Mouse (Mus musculus) hindbrain, embryonic 10.5 days (tissue): ENCODE measurements around the gene Chchd3. TPM values are rescaled to one million over a fixed set of nuclear protein-coding genes. Genes with fewer than 3 reads are reported as not detected.

Experiments
- DNase-seq: peaks from one replicate; pipeline ENCODE4 v3.0.0-alpha.2; 2017; ENCODE audit warnings: low spot score
- H3K27ac ChIP-seq: fragments of 300-500 bp; sonication (generic); 2 replicates; pipeline ENCODE4 v1.5.1; 2016; ENCODE audit warnings: mild to moderate bottlenecking, moderate library complexity
- H3K27me3 ChIP-seq: fragments of 300-500 bp; sonication (generic); 2 replicates; pipeline ENCODE4 v1.6.1; 2016; ENCODE audit warnings: mild to moderate bottlenecking; ENCODE audit not compliant: poor library complexity, insufficient read depth, severe bottlenecking
- H3K36me3 ChIP-seq: fragments of 300-500 bp; sonication (generic); 2 replicates; pipeline ENCODE4 v1.6.1; 2016; ENCODE audit warnings: mild to moderate bottlenecking, moderate library complexity
- H3K4me1 ChIP-seq: fragments of 300-500 bp; sonication (generic); replicated peaks from 2 replicates; pipeline ENCODE4 v1.6.1; 2016; ENCODE audit warnings: mild to moderate bottlenecking
- H3K4me3 ChIP-seq: fragments of 300-500 bp; sonication (generic); 2 replicates; pipeline ENCODE4 v1.5.1; 2016; ENCODE audit warnings: mild to moderate bottlenecking, moderate library complexity
- H3K9me3 ChIP-seq: fragments of 300-500 bp; sonication (generic); 2 replicates; pipeline ENCODE4 v1.6.1; 2016; ENCODE audit warnings: mild to moderate bottlenecking, moderate library complexity
- WGBS: fragments of 180-500 bp; shearing (Covaris S2); methylation state at CpG from one replicate; pipeline ENCODE4 v1.1.7; 2016; 5-methylcytosine and 5-hydroxymethylcytosine counted together
- polyA plus RNA-seq: library from polyadenylated mRNA; unstranded; fragments of >200 nt; fragmentation: Nextera tagmentation; extraction: Ambion mirVana; gene quantifications from 2 replicates; pipeline ENCODE4 v1.2.1, GENCODE M21; 2016

The Chchd3 gene
- polyA plus RNA-seq, 1 experiment from 2014 or later: 131 TPM

- H3K27ac ChIP-seq: no peak overlapping the region
- no peaks in the 10 kb centered on the region for H3K9me3 ChIP-seq
- no peak overlapping the region for H3K4me3 ChIP-seq
- 0 out of 2 replicates have a peak, but pooled peaks cover 4% of the 10 kb centered on the region for H3K4me1 ChIP-seq
- H3K36me3 ChIP-seq: no peaks in the 10 kb centered on the region
- H3K27me3 ChIP-seq: 0 out of 2 replicates have a peak, but pooled peaks cover 2% of the 10 kb centered on the region
- no peak for DNase-seq
- WGBS: 76% methylated on average over 11 of the region's 11 CpGs
Observed at GRCm38 (mm10) chr6:32776384-32776783, 283.7 kb downstream of the Chchd3 start.

GRCm38 (mm10) chr6:32754524-32754923 is 305.5 kb downstream of the Chchd3 start:
- H3K9me3 ChIP-seq: no peaks in the 10 kb centered on the region
- no peaks in the 10 kb centered on the region for H3K4me1 ChIP-seq
- H3K27ac ChIP-seq: no peak overlapping the region
- 89% methylated on average over 10 of the region's 10 CpGs for WGBS
- H3K27me3 ChIP-seq: no peaks in the 10 kb centered on the region
- no peak for DNase-seq
- H3K36me3 ChIP-seq: no peaks in the 10 kb centered on the region
- H3K4me3 ChIP-seq: no peak overlapping the region

GRCm38 (mm10) chr6:32749821-32750220 is 310.2 kb downstream of the Chchd3 start:
- Histone ChIP-seq H3K27ac (no peak overlapping the region), H3K4me1 (no peaks in the 10 kb centered on the region), H3K27me3 (no peaks in the 10 kb centered on the region), H3K36me3 (no peaks in the 10 kb centered on the region), H3K4me3 (no peak overlapping the region), H3K9me3 (no peaks in the 10 kb centered on the region)
- 100% methylated on average over 1 of the region's 1 CpGs for WGBS
- DNase-seq: no peak

- Histone ChIP-seq H3K36me3 (no peaks in the 10 kb centered on the region), H3K27me3 (no peaks in the 10 kb centered on the region), H3K4me1 (no peaks in the 10 kb centered on the region), H3K9me3 (no peaks in the 10 kb centered on the region), H3K4me3 (no peak overlapping the region), H3K27ac (no peak overlapping the region)
- WGBS: 88% methylated on average over 6 of the region's 6 CpGs
- no peak for DNase-seq
Observed at GRCm38 (mm10) chr6:32748777-32749176, 311.3 kb downstream of the Chchd3 start.

- H3K4me3 ChIP-seq: no peak overlapping the region
- no peaks in the 10 kb centered on the region for H3K27me3 ChIP-seq
- H3K27ac ChIP-seq: no peak overlapping the region
- DNase-seq: no peak
- no peaks in the 10 kb centered on the region for H3K4me1 ChIP-seq
- no peaks in the 10 kb centered on the region for H3K36me3 ChIP-seq
- WGBS: 90% methylated on average over 2 of the region's 2 CpGs
- H3K9me3 ChIP-seq: no peaks in the 10 kb centered on the region
Observed at GRCm38 (mm10) chr6:32747333-32747732, 312.7 kb downstream of the Chchd3 start.

Other genes starting within 250 kb of the Chchd3 start
- 35.9 and 36.7 TPM in 2 replicates for gene Exoc4, start 188.8 kb upstream of the Chchd3 start, polyA plus RNA-seq